Mouse (Mus musculus) heart, postnatal 10 days (tissue): ENCODE results near the gene Nr1i2. TPM values are rescaled to one million over a fixed set of nuclear protein-coding genes. Genes with fewer than 3 reads are reported as not detected.

ENCODE experiments used
- DNase-seq, 2 experiments: peaks; one replicate each; pipeline ENCODE4 v3.0.0; 2021
- intact Hi-C: fragments of 180-260 bp; cut with DNase I; formaldehyde crosslinking; loops from one replicate; pipeline ENCODE4 v1.15.1; 2025
- total RNA-seq, 2 experiments: library from RNA; stranded (reverse); gene quantifications; 2 replicates each; pipeline ENCODE4 v1.2.3; 2021

The Nr1i2 gene
- total RNA-seq, 2 experiments from 2014 or later: not detected

- intact Hi-C loops: no loop called here
- no peak for DNase-seq
Observed at GRCm38 (mm10) chr16:38287762-38288161, 6.9 kb downstream of the Nr1i2 start.

GRCm38 (mm10) chr16:38287357-38287756 lies 7.3 kb downstream of the Nr1i2 start:
- no peak for DNase-seq
- intact Hi-C loops: no loop called here

- intact Hi-C loops: no loop called here
- no peak for DNase-seq
Observed at GRCm38 (mm10) chr16:38286541-38286940, 8.1 kb downstream of the Nr1i2 start.

GRCm38 (mm10) chr16:38285801-38286200 lies 8.8 kb downstream of the Nr1i2 start:
- DNase-seq: no peak
- intact Hi-C loops: no loop called here

GRCm38 (mm10) chr16:38283300-38283699 lies 11.3 kb downstream of the Nr1i2 start:
- DNase-seq: no peak
- intact Hi-C loops: no loop called here

- intact Hi-C loops: no loop called here
- DNase-seq: no peak
Observed at GRCm38 (mm10) chr16:38282559-38283160, 12.0 kb downstream of the Nr1i2 start.

- intact Hi-C loops: no loop called here
- no peak for DNase-seq
Observed at GRCm38 (mm10) chr16:38280951-38281350, 13.7 kb downstream of the Nr1i2 start.

GRCm38 (mm10) chr16:38279794-38280193 lies 14.8 kb downstream of the Nr1i2 start:
- no peak for DNase-seq
- intact Hi-C loops: no loop called here

- intact Hi-C loops: no loop called here
- DNase-seq: no peak
Observed at GRCm38 (mm10) chr16:38274737-38275136, 19.9 kb downstream of the Nr1i2 start.

- intact Hi-C loops: no loop called here
- DNase-seq: no peak
Observed at GRCm38 (mm10) chr16:38272483-38272882, 22.1 kb downstream of the Nr1i2 start.

GRCm38 (mm10) chr16:38271601-38272000 lies 23.0 kb downstream of the Nr1i2 start:
- DNase-seq: no peak
- intact Hi-C loops: no loop called here

GRCm38 (mm10) chr16:38255927-38256326 lies 38.7 kb downstream of the Nr1i2 start:
- DNase-seq: no peak
- intact Hi-C loops: no loop called here

GRCm38 (mm10) chr16:38255107-38255506 lies 39.5 kb downstream of the Nr1i2 start:
- no peak for DNase-seq
- intact Hi-C loops: no loop called here

- intact Hi-C loops: no loop called here
- no peak for DNase-seq
Observed at GRCm38 (mm10) chr16:38254001-38254400, 40.6 kb downstream of the Nr1i2 start.

- no peak for DNase-seq
- intact Hi-C loops: no loop called here
Observed at GRCm38 (mm10) chr16:38250467-38250866, 44.2 kb downstream of the Nr1i2 start.

- intact Hi-C loops: no loop called here
- no peak for DNase-seq
Observed at GRCm38 (mm10) chr16:38248331-38248961, 46.2 kb downstream of the Nr1i2 start.

- DNase-seq: no peak
- intact Hi-C loops: no loop called here
Observed at GRCm38 (mm10) chr16:38245849-38246585, 48.6 kb downstream of the Nr1i2 start.

GRCm38 (mm10) chr16:38245379-38245778 lies 49.2 kb downstream of the Nr1i2 start:
- DNase-seq: no peak
- intact Hi-C loops: no loop called here

GRCm38 (mm10) chr16:38244111-38244510 lies 50.5 kb downstream of the Nr1i2 start:
- intact Hi-C loops: no loop called here
- no peak for DNase-seq

- no peak for DNase-seq
- intact Hi-C loops: no loop called here
Observed at GRCm38 (mm10) chr16:38240167-38240566, 54.5 kb downstream of the Nr1i2 start.

- peak; percentile 47 to 61 for DNase-seq
- intact Hi-C loops: no loop called here
Observed at GRCm38 (mm10) chr16:38239729-38240128, 54.9 kb downstream of the Nr1i2 start.
